Mouse (Mus musculus) kidney, adult 2 months (tissue): Measurements from ENCODE around the gene Eif3c.

Source experiments
- CTCF ChIP-seq: fragments of 200-500 bp; conservative IDR thresholded peaks from 2 replicates; pipeline ENCODE4 v1.5.1; 2011; ENCODE audit warnings: low read depth, mild to moderate bottlenecking, control low read depth, low read length, moderate library complexity, mixed read lengths; ENCODE audit not compliant: insufficient read depth, insufficient read length
- POLR2A ChIP-seq: fragments of 200-500 bp; IDR thresholded peaks from one replicate; pipeline ENCODE4 v1.6.1; 2011; ENCODE audit warnings: low read depth, low read length, control low read depth

DNA sequence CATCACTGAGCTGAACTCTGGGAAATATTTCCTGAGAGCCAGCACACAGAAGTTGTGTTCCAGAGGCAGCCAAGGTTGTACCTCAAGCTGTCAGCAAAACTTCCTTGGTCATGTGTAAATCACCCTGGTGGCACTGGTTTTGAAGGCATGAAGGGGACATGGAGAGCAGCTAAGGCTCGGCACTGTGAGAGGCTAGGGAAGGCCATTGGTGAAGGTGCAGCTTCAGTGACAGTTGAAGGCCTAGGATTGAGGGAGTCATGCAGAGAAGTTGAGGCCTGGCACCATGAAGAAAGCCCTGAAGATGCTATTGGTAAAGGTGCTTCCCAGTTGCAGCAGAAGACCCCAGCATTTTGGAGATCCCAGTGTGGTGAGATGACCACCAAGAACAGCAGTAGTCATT, 24.6 kb downstream of the Eif3c start:
- TF ChIP-seq CTCF (no peak), POLR2A (no peak)
